Mouse (Mus musculus): ENCODE results near the gene Dclk1. TPM values are rescaled to one million over a fixed set of nuclear protein-coding genes. Genes with fewer than 3 reads are reported as not detected.
A peak's percentile ranks its signal among the peaks of the same experiment; 100 is the strongest.

Gene Dclk1
- total RNA-seq, 2 experiments from 2014 or later = 871 to 963 TPM

GRCm38 (mm10) chr3:55269802-55270201 lies 27.6 kb downstream of the Dclk1 start:
- intact Hi-C loops (cut with DNase I) = no loop called here
- Histone ChIP-seq H3K27ac (peak overlapping the region; percentile 8; the same call in 1 of the 2 replicates), H3K4me3 (no peak overlapping the region)
- no peak for TF ChIP-seq CTCF (IDR thresholded peaks at IDR 0.05)
- no peak for DNase-seq (ENCODE audit: extremely low spot score in 1 of 2, low spot score in 2 of 2)

GRCm38 (mm10) chr3:55270345-55270744 lies 28.2 kb downstream of the Dclk1 start:
- Histone ChIP-seq H3K27ac (peak overlapping the region; percentile 20; the same call in 1 of the 2 replicates), H3K4me3 (no peak overlapping the region)
- no peak for DNase-seq (ENCODE audit: extremely low spot score in 1 of 2, low spot score in 2 of 2)
- intact Hi-C loops (cut with DNase I) = no loop called here
- no peak for TF ChIP-seq CTCF (IDR thresholded peaks at IDR 0.05)

- peak overlapping the region; percentile 20; the same call in 1 of the 2 replicates for H3K27ac ChIP-seq
- intact Hi-C loops (cut with DNase I) = no loop called here
- TF ChIP-seq CTCF (IDR thresholded peaks at IDR 0.05) = no peak
- DNase-seq (ENCODE audit: extremely low spot score in 1 of 2, low spot score in 2 of 2) = no peak
- no peak overlapping the region for H3K4me3 ChIP-seq
Observed at GRCm38 (mm10) chr3:55270920-55271319, 28.8 kb downstream of the Dclk1 start.

- H3K27ac ChIP-seq = no peak overlapping the region
- TF ChIP-seq CTCF (IDR thresholded peaks at IDR 0.05) = no peak
- no peak overlapping the region for H3K4me3 ChIP-seq
- no peak for DNase-seq (ENCODE audit: extremely low spot score in 1 of 2, low spot score in 2 of 2)
- intact Hi-C loops (cut with DNase I) = no loop called here
Observed at GRCm38 (mm10) chr3:55272536-55272935, 30.4 kb downstream of the Dclk1 start.

GRCm38 (mm10) chr3:55276446-55276845 lies 34.3 kb downstream of the Dclk1 start:
- 0 out of 2 replicates have a peak overlapping the region, but pooled peaks have one; percentile 24 for H3K27ac ChIP-seq
- no peak for DNase-seq (ENCODE audit: extremely low spot score in 1 of 2, low spot score in 2 of 2)
- intact Hi-C loops (cut with DNase I) = no loop called here
- peak; percentile 30 for TF ChIP-seq CTCF (IDR thresholded peaks at IDR 0.05)
- H3K4me3 ChIP-seq = no peak overlapping the region

GRCm38 (mm10) chr3:55276851-55277250 lies 34.7 kb downstream of the Dclk1 start:
- TF ChIP-seq CTCF (IDR thresholded peaks at IDR 0.05) = no peak
- 0 out of 2 replicates have a peak overlapping the region, but pooled peaks have one; percentile 24 for H3K27ac ChIP-seq
- intact Hi-C loops (cut with DNase I) = no loop called here

GRCm38 (mm10) chr3:55277829-55278228 lies 35.7 kb downstream of the Dclk1 start:
- H3K4me3 ChIP-seq = no peak overlapping the region
- TF ChIP-seq CTCF (IDR thresholded peaks at IDR 0.05) = no peak
- intact Hi-C loops (cut with DNase I) = no loop called here
- no peak for DNase-seq (ENCODE audit: extremely low spot score in 1 of 2, low spot score in 2 of 2)
- peak overlapping the region; percentile 18; the same call in 1 of the 2 replicates for H3K27ac ChIP-seq

More at GRCm38 (mm10) chr3:55276851-55277250, 34.7 kb downstream of the Dclk1 start:
- no peak overlapping the region for H3K4me3 ChIP-seq
- DNase-seq (ENCODE audit: extremely low spot score in 1 of 2, low spot score in 2 of 2) = no peak

GRCm38 (mm10) chr3:55279923-55280322 lies 37.8 kb downstream of the Dclk1 start:
- Histone ChIP-seq H3K27ac (peak overlapping the region; percentile 83), H3K4me3 (no peak overlapping the region)
- intact Hi-C loops (cut with DNase I) = loop anchor here (2.0 to 5.0 kb wide), 2 partner anchors 35 to 37 kb away; no protein-coding TSS in a partner anchor
- DNase-seq (ENCODE audit: extremely low spot score in 1 of 2, low spot score in 2 of 2) = no peak
- no peak for TF ChIP-seq CTCF (IDR thresholded peaks at IDR 0.05)

GRCm38 (mm10) chr3:55280471-55280870 lies 38.3 kb downstream of the Dclk1 start:
- H3K4me3 ChIP-seq = no peak overlapping the region
- no peak for DNase-seq (ENCODE audit: extremely low spot score in 1 of 2, low spot score in 2 of 2)
- no peak for TF ChIP-seq CTCF (IDR thresholded peaks at IDR 0.05)
- peak overlapping the region; percentile 83 for H3K27ac ChIP-seq
- intact Hi-C loops (cut with DNase I) = loop anchor here (2.0 to 5.0 kb wide), 2 partner anchors 36 to 37 kb away; no protein-coding TSS in a partner anchor

GRCm38 (mm10) chr3:55284215-55284614 lies 42.1 kb downstream of the Dclk1 start:
- no peak for TF ChIP-seq CTCF (IDR thresholded peaks at IDR 0.05)
- peak in 1 of 2 experiments; percentile 47 for DNase-seq (ENCODE audit: extremely low spot score in 1 of 2, low spot score in 2 of 2)
- intact Hi-C loops (cut with DNase I) = loop anchor here (5.0 kb wide), 1 partner anchor 33 kb away; no protein-coding TSS in a partner anchor
- Histone ChIP-seq H3K27ac (peak overlapping the region; percentile 84), H3K4me3 (no peak overlapping the region)

- intact Hi-C loops (cut with DNase I) = no loop called here
- H3K4me3 ChIP-seq = no peak overlapping the region
- no peak overlapping the region for H3K27ac ChIP-seq
- TF ChIP-seq CTCF (IDR thresholded peaks at IDR 0.05) = no peak
- no peak for DNase-seq (ENCODE audit: extremely low spot score in 1 of 2, low spot score in 2 of 2)
Observed at GRCm38 (mm10) chr3:55288726-55289125, 46.6 kb downstream of the Dclk1 start.

- DNase-seq (ENCODE audit: extremely low spot score in 1 of 2, low spot score in 2 of 2) = no peak
- TF ChIP-seq CTCF (IDR thresholded peaks at IDR 0.05) = no peak
- Histone ChIP-seq H3K4me3 (no peak overlapping the region), H3K27ac (no peak overlapping the region)
- intact Hi-C loops (cut with DNase I) = no loop called here
Observed at GRCm38 (mm10) chr3:55291964-55292363, 49.8 kb downstream of the Dclk1 start.
